Mouse (Mus musculus) intestine, postnatal 0 days (tissue): ENCODE measurements around the gene Slc39a11. TPM values are rescaled to one million over a fixed set of nuclear protein-coding genes. Genes with fewer than 3 reads are reported as not detected.

Source experiments
- ATAC-seq: fragments of 200-750 bp; cut with Nextera tagmentation; 2 replicates; pipeline ENCODE4 v1.8.0; 2017; ENCODE audit warnings: mild to moderate bottlenecking, moderate TSS enrichment, moderate library complexity
- H3K27ac ChIP-seq: fragments of 300-500 bp; sonication (generic); 2 replicates; pipeline ENCODE4 v1.5.1; 2014; ENCODE audit warnings: mild to moderate bottlenecking, low read depth, low read length, moderate library complexity
- H3K27me3 ChIP-seq: fragments of 300-500 bp; sonication (generic); replicated peaks from 2 replicates; pipeline ENCODE4 v1.6.1; 2014; ENCODE audit warnings: low read length, mixed read lengths; ENCODE audit not compliant: control insufficient read depth, insufficient read depth
- H3K36me3 ChIP-seq: fragments of 300-500 bp; sonication (generic); 2 replicates; pipeline ENCODE4 v1.6.1; 2014; ENCODE audit warnings: mild to moderate bottlenecking, moderate library complexity; ENCODE audit not compliant: control insufficient read depth, insufficient read depth
- H3K4me1 ChIP-seq: fragments of 300-500 bp; sonication (generic); replicated peaks from 2 replicates; pipeline ENCODE4 v1.6.1; 2014; ENCODE audit warnings: antibody characterized with exemption, low read length, mixed read lengths; ENCODE audit not compliant: control insufficient read depth, insufficient read depth
- H3K4me2 ChIP-seq: fragments of 300-500 bp; sonication (generic); replicated peaks from 2 replicates; pipeline ENCODE4 v1.6.1; 2014; ENCODE audit warnings: low read depth, mild to moderate bottlenecking, moderate library complexity
- H3K4me3 ChIP-seq: fragments of 300-500 bp; sonication (generic); 2 replicates; pipeline ENCODE4 v1.5.1; 2014; ENCODE audit warnings: low read depth, low read length
- H3K9ac ChIP-seq: fragments of 300-500 bp; sonication (generic); 2 replicates; pipeline ENCODE4 v1.6.1; 2014; ENCODE audit warnings: mild to moderate bottlenecking, low read depth, low read length
- H3K9me3 ChIP-seq: fragments of 300-500 bp; sonication (generic); 2 replicates; pipeline ENCODE4 v1.6.1; 2016; ENCODE audit warnings: mixed run types; ENCODE audit not compliant: control insufficient read depth
- CTCF ChIP-seq: sonication (generic); IDR thresholded peaks from 2 replicates; pipeline ENCODE4 v1.5.1; 2016; ENCODE audit warnings: low read depth, mild to moderate bottlenecking, control low read depth, antibody characterized with exemption, moderate library complexity
- WGBS: fragments of 180-500 bp; shearing (Covaris S2); extraction: QIAGEN DNeasy Blood & Tissue Kit; methylation state at CpG from one replicate; pipeline ENCODE4 v1.1.7; 2014; 5-methylcytosine and 5-hydroxymethylcytosine counted together
- polyA plus RNA-seq: library from polyadenylated mRNA; unstranded; fragments of >200 nt; fragmentation: Nextera tagmentation; extraction: Ambion mirVana; gene quantifications from 2 replicates; pipeline ENCODE4 v1.2.1, GENCODE M21; 2015

The Slc39a11 gene
- polyA plus RNA-seq, 1 experiment from 2014 or later = 50.7 TPM

DNA sequence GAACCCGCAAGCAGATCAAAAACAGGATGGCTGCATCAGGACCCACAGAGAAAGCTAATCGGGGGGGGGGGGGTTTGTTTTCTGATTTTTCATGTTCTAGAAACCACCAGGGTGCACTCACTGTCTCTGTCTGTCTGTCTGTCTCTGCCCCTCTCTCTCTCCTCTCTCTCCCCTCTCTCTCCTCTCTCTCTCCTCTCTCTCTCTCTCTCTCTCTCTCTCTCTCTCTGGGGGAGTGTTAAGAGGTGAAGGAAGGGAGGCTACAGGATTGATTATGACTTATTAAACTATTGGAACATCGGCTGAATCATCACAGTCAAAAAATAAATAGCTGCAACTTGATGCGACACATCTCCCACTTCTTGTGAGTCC is 31.6 kb downstream of the Slc39a11 start:
- Histone ChIP-seq H3K27ac (no peak overlapping the region), H3K27me3 (peaks cover 32% of the 10 kb centered on the region), H3K4me2 (peak overlapping the region; percentile 83), H3K9me3 (no peaks in the 10 kb centered on the region), H3K4me1 (0 out of 2 replicates have a peak, but pooled peaks cover 7% of the 10 kb centered on the region), H3K36me3 (no peaks in the 10 kb centered on the region), H3K9ac (no peak overlapping the region), H3K4me3 (peak overlapping the region; percentile 43)
- no peak for TF ChIP-seq CTCF
- 24% methylated on average over 4 of the region's 4 CpGs for WGBS
- no peak for ATAC-seq

- H3K36me3 ChIP-seq = no peaks in the 10 kb centered on the region
- WGBS = 30% methylated on average over 14 of the region's 14 CpGs
- ATAC-seq = 0 out of 2 replicates have a peak, but pooled peaks have one; percentile 34
- peaks cover 32% of the 10 kb centered on the region for H3K27me3 ChIP-seq
- H3K9ac ChIP-seq = no peak overlapping the region
- TF ChIP-seq CTCF = peak; percentile 69
- no peaks in the 10 kb centered on the region for H3K9me3 ChIP-seq
- H3K27ac ChIP-seq = no peak overlapping the region
- 0 out of 2 replicates have a peak, but pooled peaks cover 7% of the 10 kb centered on the region for H3K4me1 ChIP-seq
- peak overlapping the region; percentile 83; the same call in 1 of the 2 replicates for H3K4me2 ChIP-seq
- H3K4me3 ChIP-seq = 0 out of 2 replicates have a peak overlapping the region, but pooled peaks have one; percentile 2
These were observed 32.6 kb downstream of the Slc39a11 start for GRCm38 (mm10) chr11:113617132-113617911.

- H3K9me3 ChIP-seq = no peaks in the 10 kb centered on the region
- H3K9ac ChIP-seq = no peak overlapping the region
- H3K27ac ChIP-seq = no peak overlapping the region
- peaks cover 10% of the 10 kb centered on the region for H3K27me3 ChIP-seq
- H3K36me3 ChIP-seq = no peaks in the 10 kb centered on the region
- TF ChIP-seq CTCF = no peak
- no peak for ATAC-seq
- H3K4me1 ChIP-seq = 0 out of 2 replicates have a peak, but pooled peaks cover 6% of the 10 kb centered on the region
- H3K4me3 ChIP-seq = no peak overlapping the region
- no peak overlapping the region for H3K4me2 ChIP-seq
- 80% methylated on average over 6 of the region's 6 CpGs for WGBS
These were observed 35.4 kb downstream of the Slc39a11 start for GRCm38 (mm10) chr11:113614476-113614875.

- Histone ChIP-seq H3K4me3 (no peak overlapping the region), H3K36me3 (no peaks in the 10 kb centered on the region), H3K9me3 (no peaks in the 10 kb centered on the region), H3K27ac (no peak overlapping the region; the same call in 1 of the 2 replicates), H3K4me2 (peak overlapping the region; percentile 37), H3K9ac (no peak overlapping the region), H3K4me1 (no peaks in the 10 kb centered on the region), H3K27me3 (no peaks in the 10 kb centered on the region)
- ATAC-seq = no peak
- WGBS = 31% methylated on average over 24 of the region's 24 CpGs
- TF ChIP-seq CTCF = peak; percentile 78
These were observed 37.9 kb downstream of the Slc39a11 start for GRCm38 (mm10) chr11:113611664-113612611.

DNA sequence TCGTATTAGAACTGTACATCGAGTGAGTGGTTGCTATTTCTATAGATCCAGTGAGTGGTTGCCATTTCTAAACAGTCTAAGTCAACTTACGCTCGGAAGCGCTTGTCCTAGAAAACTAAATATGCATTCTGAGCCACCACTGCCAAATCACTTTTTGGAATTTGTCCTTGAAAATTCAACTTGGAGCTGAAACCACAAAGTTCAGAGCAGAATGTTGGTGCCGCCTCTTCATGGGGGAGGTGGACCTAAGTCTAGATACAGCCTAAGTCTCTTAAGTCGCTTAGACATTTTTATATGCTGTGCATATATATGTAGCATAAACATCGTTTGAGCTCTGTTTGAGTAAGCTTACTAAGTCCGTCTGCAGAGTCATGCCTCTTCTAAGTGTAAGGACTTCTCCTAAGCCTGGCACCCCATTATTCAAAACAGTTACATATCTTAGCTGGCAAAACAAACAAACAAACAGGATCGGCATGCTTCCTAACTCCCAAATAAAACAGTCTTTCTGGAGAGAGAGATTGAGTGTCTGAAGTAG is 38.7 kb downstream of the Slc39a11 start:
- no peak overlapping the region for H3K4me2 ChIP-seq
- no peaks in the 10 kb centered on the region for H3K36me3 ChIP-seq
- 78% methylated on average over 10 of the region's 10 CpGs for WGBS
- H3K4me1 ChIP-seq = no peaks in the 10 kb centered on the region
- H3K9ac ChIP-seq = no peak overlapping the region
- no peak overlapping the region for H3K4me3 ChIP-seq
- H3K27me3 ChIP-seq = no peaks in the 10 kb centered on the region
- no peak for TF ChIP-seq CTCF
- H3K9me3 ChIP-seq = no peaks in the 10 kb centered on the region
- H3K27ac ChIP-seq = no peak overlapping the region
- no peak for ATAC-seq

DNA sequence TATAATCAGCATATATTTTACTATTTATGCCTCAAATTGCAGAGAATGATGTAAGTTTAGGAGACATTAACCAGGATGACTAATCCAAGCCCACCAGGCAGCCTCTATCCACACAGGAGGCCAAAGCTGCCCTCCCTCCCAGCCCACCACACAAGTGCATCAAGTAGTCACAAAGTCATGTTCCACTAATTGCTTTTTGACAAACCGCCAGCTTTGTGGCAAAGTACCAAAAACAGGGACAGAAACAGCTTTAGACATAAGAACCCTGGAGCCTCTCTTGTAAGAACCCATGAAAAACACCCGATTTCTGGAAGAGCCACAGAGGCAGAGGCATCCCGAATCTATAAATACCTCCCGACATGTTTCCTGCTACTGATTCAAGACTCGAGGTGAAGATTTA is 39.6 kb downstream of the Slc39a11 start:
- WGBS = 37% methylated on average over 5 of the region's 5 CpGs
- 0 out of 2 replicates have a peak overlapping the region, but pooled peaks have one; percentile 6 for H3K4me2 ChIP-seq
- no peak overlapping the region for H3K4me3 ChIP-seq
- H3K36me3 ChIP-seq = no peaks in the 10 kb centered on the region
- H3K27me3 ChIP-seq = no peaks in the 10 kb centered on the region
- no peak overlapping the region for H3K9ac ChIP-seq
- no peaks in the 10 kb centered on the region for H3K4me1 ChIP-seq
- TF ChIP-seq CTCF = no peak
- no peak overlapping the region for H3K27ac ChIP-seq
- no peak for ATAC-seq
- H3K9me3 ChIP-seq = no peaks in the 10 kb centered on the region
